Mouse (Mus musculus): ENCODE results near the gene Syngr1. TPM values are rescaled to one million over a fixed set of nuclear protein-coding genes. Genes with fewer than 3 reads are reported as not detected.
A peak's percentile ranks its signal among the peaks of the same experiment; 100 is the strongest.

The Syngr1 gene
- total RNA-seq, 1 experiment from 2014 or later: not detected

GRCm38 (mm10) chr15:80132993-80133586 is 42.0 kb downstream of the Syngr1 start, which contains the start of gene Tab1:
Gene Tab1 (plus strand): TSS chr15:80133127.
- ATAC-seq (replicated peaks; ENCODE audit: insufficient number of reproducible peaks, low FRiP score, low TSS enrichment, poor library complexity, severe bottlenecking): peak; percentile 90

- ATAC-seq (replicated peaks; ENCODE audit: insufficient number of reproducible peaks, low FRiP score, low TSS enrichment, poor library complexity, severe bottlenecking): peak; percentile 58
These were observed 42.7 kb downstream of the Syngr1 start for GRCm38 (mm10) chr15:80133682-80134449.

- ATAC-seq (replicated peaks; ENCODE audit: insufficient number of reproducible peaks, low FRiP score, low TSS enrichment, poor library complexity, severe bottlenecking): no peak
These were observed 43.3 kb downstream of the Syngr1 start for GRCm38 (mm10) chr15:80134450-80134847.

GRCm38 (mm10) chr15:80135499-80135898 is 44.4 kb downstream of the Syngr1 start:
- ATAC-seq (replicated peaks; ENCODE audit: insufficient number of reproducible peaks, low FRiP score, low TSS enrichment, poor library complexity, severe bottlenecking): no peak

- ATAC-seq (replicated peaks; ENCODE audit: insufficient number of reproducible peaks, low FRiP score, low TSS enrichment, poor library complexity, severe bottlenecking): no peak
These were observed 45.5 kb downstream of the Syngr1 start for GRCm38 (mm10) chr15:80136645-80137044.

GRCm38 (mm10) chr15:80137945-80138791 is 47.0 kb downstream of the Syngr1 start:
- ATAC-seq (replicated peaks; ENCODE audit: insufficient number of reproducible peaks, low FRiP score, low TSS enrichment, poor library complexity, severe bottlenecking): no peak

GRCm38 (mm10) chr15:80140302-80140701 is 49.2 kb downstream of the Syngr1 start:
- ATAC-seq (replicated peaks; ENCODE audit: insufficient number of reproducible peaks, low FRiP score, low TSS enrichment, poor library complexity, severe bottlenecking): no peak

- no peak for ATAC-seq (replicated peaks; ENCODE audit: insufficient number of reproducible peaks, low FRiP score, low TSS enrichment, poor library complexity, severe bottlenecking)
These were observed 49.7 kb downstream of the Syngr1 start for GRCm38 (mm10) chr15:80140878-80141277.

GRCm38 (mm10) chr15:80142130-80142529 is 51.0 kb downstream of the Syngr1 start:
- ATAC-seq (replicated peaks; ENCODE audit: insufficient number of reproducible peaks, low FRiP score, low TSS enrichment, poor library complexity, severe bottlenecking): no peak

- ATAC-seq (replicated peaks; ENCODE audit: insufficient number of reproducible peaks, low FRiP score, low TSS enrichment, poor library complexity, severe bottlenecking): no peak
These were observed 52.6 kb downstream of the Syngr1 start for GRCm38 (mm10) chr15:80143760-80144159.

GRCm38 (mm10) chr15:80145397-80145796 is 54.3 kb downstream of the Syngr1 start:
- no peak for ATAC-seq (replicated peaks; ENCODE audit: insufficient number of reproducible peaks, low FRiP score, low TSS enrichment, poor library complexity, severe bottlenecking)

- ATAC-seq (replicated peaks; ENCODE audit: insufficient number of reproducible peaks, low FRiP score, low TSS enrichment, poor library complexity, severe bottlenecking): no peak
These were observed 55.0 kb downstream of the Syngr1 start for GRCm38 (mm10) chr15:80146153-80146552.

- ATAC-seq (replicated peaks; ENCODE audit: insufficient number of reproducible peaks, low FRiP score, low TSS enrichment, poor library complexity, severe bottlenecking): no peak
These were observed 56.0 kb downstream of the Syngr1 start for GRCm38 (mm10) chr15:80147090-80147489.

- no peak for ATAC-seq (replicated peaks; ENCODE audit: insufficient number of reproducible peaks, low FRiP score, low TSS enrichment, poor library complexity, severe bottlenecking)
These were observed 56.4 kb downstream of the Syngr1 start for GRCm38 (mm10) chr15:80147511-80147910.

GRCm38 (mm10) chr15:80148565-80148964 is 57.4 kb downstream of the Syngr1 start:
- no peak for ATAC-seq (replicated peaks; ENCODE audit: insufficient number of reproducible peaks, low FRiP score, low TSS enrichment, poor library complexity, severe bottlenecking)

GRCm38 (mm10) chr15:80149517-80149916 is 58.4 kb downstream of the Syngr1 start:
- no peak for ATAC-seq (replicated peaks; ENCODE audit: insufficient number of reproducible peaks, low FRiP score, low TSS enrichment, poor library complexity, severe bottlenecking)

GRCm38 (mm10) chr15:80152663-80153062 is 61.5 kb downstream of the Syngr1 start:
- no peak for ATAC-seq (replicated peaks; ENCODE audit: insufficient number of reproducible peaks, low FRiP score, low TSS enrichment, poor library complexity, severe bottlenecking)

- ATAC-seq (replicated peaks; ENCODE audit: insufficient number of reproducible peaks, low FRiP score, low TSS enrichment, poor library complexity, severe bottlenecking): no peak
These were observed 62.6 kb downstream of the Syngr1 start for GRCm38 (mm10) chr15:80153757-80154156.

GRCm38 (mm10) chr15:80155707-80156106 is 64.6 kb downstream of the Syngr1 start:
- no peak for ATAC-seq (replicated peaks; ENCODE audit: insufficient number of reproducible peaks, low FRiP score, low TSS enrichment, poor library complexity, severe bottlenecking)

All from monocyte, adult 5-6 weeks (primary cell).